Mouse (Mus musculus): ENCODE measurements around the gene Lif. TPM values are rescaled to one million over a fixed set of nuclear protein-coding genes. Genes with fewer than 3 reads are reported as not detected.

Lif gene
- polyA plus RNA-seq, 1 experiment, result 0.02 TPM

- no peak for TF ChIP-seq GATA1 (IDR thresholded peaks at IDR 0.05; ENCODE audit: low read length)
These were observed 11.2 kb upstream of the Lif start for GRCm38 (mm10) chr11:4246126-4246525.

DNA sequence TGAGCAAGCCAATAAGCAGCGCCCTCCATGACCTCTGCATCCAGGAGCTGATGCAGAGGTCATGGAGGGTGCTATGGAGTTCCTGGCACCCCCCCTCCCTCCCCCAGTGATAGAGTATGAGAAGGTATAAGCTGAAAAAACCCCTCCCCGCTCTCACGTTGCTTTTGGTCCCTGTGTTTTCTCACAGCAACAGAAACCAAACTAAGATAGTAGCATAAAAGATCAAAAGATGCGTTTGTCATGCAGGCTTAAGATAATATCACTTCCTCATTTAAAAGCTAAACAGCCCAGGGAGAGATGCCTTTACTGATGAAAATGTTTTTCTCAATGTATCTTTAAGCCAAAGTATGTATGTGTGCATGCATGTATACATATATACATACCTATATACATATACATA, 10.7 kb upstream of the Lif start:
- peak; percentile 19 for TF ChIP-seq GATA1 (IDR thresholded peaks at IDR 0.05; ENCODE audit: low read length)

- no peak for TF ChIP-seq GATA1 (IDR thresholded peaks at IDR 0.05; ENCODE audit: low read length)
These were observed 10.0 kb upstream of the Lif start for GRCm38 (mm10) chr11:4247201-4247959.

- TF ChIP-seq GATA1 (IDR thresholded peaks at IDR 0.05; ENCODE audit: low read length), result no peak
These were observed 8.2 kb upstream of the Lif start for GRCm38 (mm10) chr11:4249151-4249550.

GRCm38 (mm10) chr11:4250290-4250689, 7.1 kb upstream of the Lif start:
- no peak for TF ChIP-seq GATA1 (IDR thresholded peaks at IDR 0.05; ENCODE audit: low read length)

DNA sequence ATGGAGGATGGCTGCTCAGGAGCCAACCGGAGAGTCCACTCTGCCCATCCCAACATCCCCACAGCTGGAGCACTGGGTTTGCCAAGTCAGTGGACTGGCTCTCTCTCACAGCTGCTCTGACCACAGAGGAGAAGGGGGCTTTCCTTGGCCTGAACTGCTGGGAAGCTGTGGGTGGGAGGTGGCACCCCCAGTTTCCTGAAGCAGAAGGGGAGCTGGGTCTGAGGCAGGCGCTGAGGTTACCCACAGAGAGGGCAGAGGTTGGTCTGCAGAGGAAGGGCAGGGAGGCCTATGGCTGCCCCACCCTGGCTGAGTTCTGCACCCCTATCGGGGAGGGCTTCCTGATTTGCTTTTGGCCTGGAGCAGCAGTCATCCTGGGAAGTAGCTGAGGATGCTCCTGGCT, 6.0 kb upstream of the Lif start:
- no peak for TF ChIP-seq GATA1 (IDR thresholded peaks at IDR 0.05; ENCODE audit: low read length)

GRCm38 (mm10) chr11:4252886-4253285, 4.5 kb upstream of the Lif start:
- TF ChIP-seq GATA1 (IDR thresholded peaks at IDR 0.05; ENCODE audit: low read length), result no peak

DNA sequence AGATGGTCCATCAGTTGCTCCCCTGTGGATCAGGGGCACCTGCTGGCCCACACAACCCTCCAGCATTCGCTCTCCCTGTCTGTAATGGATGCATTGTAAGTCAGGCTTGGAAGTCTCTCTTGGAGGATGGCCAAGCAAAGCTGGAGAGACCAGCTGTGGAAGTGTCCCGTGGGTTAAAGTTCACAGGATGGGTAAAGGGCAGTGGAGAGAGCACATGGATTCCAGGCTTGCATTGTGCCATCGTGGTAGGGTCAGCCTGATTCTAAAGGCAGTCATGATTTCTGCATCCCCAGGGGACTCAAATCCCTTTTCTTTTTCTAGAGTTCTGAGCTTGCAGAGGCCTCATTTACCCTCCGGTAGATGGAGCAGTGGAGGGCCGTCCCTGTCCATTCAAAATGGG, 399 bp downstream of the Lif start:
- TF ChIP-seq GATA1 (IDR thresholded peaks at IDR 0.05; ENCODE audit: low read length), result no peak

- no peak for TF ChIP-seq GATA1 (IDR thresholded peaks at IDR 0.05; ENCODE audit: low read length)
These were observed 1.3 kb downstream of the Lif start for GRCm38 (mm10) chr11:4258657-4259082.

DNA sequence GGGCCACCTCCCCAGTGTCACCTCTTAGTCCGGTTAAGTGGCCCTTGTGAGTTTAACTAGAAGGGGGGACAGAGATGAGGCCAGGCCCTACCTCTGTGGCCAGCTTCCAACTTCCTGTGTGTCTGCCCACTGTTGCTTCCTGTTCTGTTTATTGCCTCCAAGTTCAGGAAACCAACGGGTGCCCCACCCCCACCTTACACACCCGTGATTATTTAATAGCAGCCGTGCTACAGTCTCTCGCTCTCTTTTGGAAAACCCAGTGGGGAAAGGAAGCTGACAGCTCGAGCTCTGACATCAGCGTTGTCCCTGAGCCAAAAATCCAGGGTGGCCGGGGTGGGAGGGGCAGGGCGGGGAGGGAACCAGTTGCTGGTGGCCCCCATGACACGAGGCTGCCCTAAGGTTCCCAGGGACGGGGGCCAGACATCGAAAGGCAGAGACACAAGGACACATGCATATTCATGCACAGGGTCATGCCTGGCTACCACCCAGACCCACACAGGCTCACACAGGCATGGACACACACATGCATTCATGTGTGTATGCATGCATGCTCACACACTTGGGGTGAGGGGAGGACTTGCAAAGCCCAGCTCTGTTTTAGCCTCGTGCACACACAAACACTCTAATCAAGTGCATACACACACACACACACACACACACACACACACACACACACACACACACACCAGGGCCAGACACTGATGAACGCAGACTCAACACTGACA, 3.3 kb downstream of the Lif start:
- TF ChIP-seq GATA1 (IDR thresholded peaks at IDR 0.05; ENCODE audit: low read length), result no peak

- no peak for TF ChIP-seq GATA1 (IDR thresholded peaks at IDR 0.05; ENCODE audit: low read length)
These were observed 3.8 kb downstream of the Lif start for GRCm38 (mm10) chr11:4261188-4261494.

GRCm38 (mm10) chr11:4261969-4262368, 4.6 kb downstream of the Lif start:
- TF ChIP-seq GATA1 (IDR thresholded peaks at IDR 0.05; ENCODE audit: low read length), result no peak

DNA sequence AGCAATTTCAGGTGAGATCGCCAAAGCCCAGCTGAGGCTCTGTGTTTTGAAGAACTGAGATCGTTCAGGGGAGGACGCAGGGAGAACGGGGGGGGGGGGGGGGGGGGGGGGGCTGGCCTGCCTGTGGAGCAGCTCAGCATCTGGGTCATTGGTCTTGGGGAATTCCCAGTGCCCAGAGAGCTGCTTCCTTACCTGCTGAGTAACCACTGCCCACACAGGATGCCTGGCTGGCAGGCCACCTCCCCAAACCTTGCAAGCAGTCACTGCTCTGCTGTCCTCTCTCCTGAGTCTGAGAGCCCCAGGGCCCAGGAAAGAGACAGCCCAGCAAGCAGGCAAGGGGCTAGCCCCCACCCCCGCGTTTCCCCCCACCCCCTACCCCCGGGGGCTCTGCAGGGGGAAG, 5.5 kb downstream of the Lif start:
- no peak for TF ChIP-seq GATA1 (IDR thresholded peaks at IDR 0.05; ENCODE audit: low read length)

GRCm38 (mm10) chr11:4263296-4263695, 5.9 kb downstream of the Lif start:
- no peak for TF ChIP-seq GATA1 (IDR thresholded peaks at IDR 0.05; ENCODE audit: low read length)

- no peak for TF ChIP-seq GATA1 (IDR thresholded peaks at IDR 0.05; ENCODE audit: low read length)
These were observed 6.7 kb downstream of the Lif start for GRCm38 (mm10) chr11:4264066-4264465.

- TF ChIP-seq GATA1 (IDR thresholded peaks at IDR 0.05; ENCODE audit: low read length), result no peak
These were observed 9.2 kb downstream of the Lif start for GRCm38 (mm10) chr11:4266271-4267201.
